ENCODE assay signal across 9 mouse cellular contexts in genomic region chr12:73534591-73534990, GRCm38 (mm10). TPM values are rescaled to one million over a fixed set of nuclear protein-coding genes. Genes with fewer than 3 reads are reported as not detected.
A peak's percentile ranks its signal among the peaks of the same experiment; 100 is the strongest.
DNase-seq lines count a peak whose midpoint lies in the region; ATAC-seq lines count a peak whose summit lies in the region.
"Had no signal": no experiment of that assay in that cellular context is flagged by ENCODE, and none has a peak within 500 bp of the region (broad histone marks: within the 10 kb centered on the region; RNA-seq: fewer than 3 reads in every experiment).

No protein-coding gene starts in this region.

- H3K27me3 ChIP-seq in neural tube, embryonic 15.5 days (replicated peaks) = no peaks in the 10 kb centered on the region
- H3K27me3 ChIP-seq in liver, embryonic 11.5 days (replicated peaks; ENCODE audit: control insufficient read depth, insufficient read depth, low read length) = 0 out of 2 replicates have a peak, but pooled peaks cover 2% of the 10 kb centered on the region

- no peaks in the 10 kb centered on the region for H3K9me3 ChIP-seq in neural tube, embryonic 15.5 days (replicated peaks)
- H3K9me3 ChIP-seq in liver, embryonic 11.5 days (ENCODE audit: control insufficient read depth, low read length) = no peaks in the 10 kb centered on the region

- no peak overlapping the region for H3K27ac ChIP-seq in neural tube, embryonic 15.5 days (replicated peaks)
- no peak overlapping the region for H3K27ac ChIP-seq in liver, embryonic 11.5 days (ENCODE audit: low read depth, low read length)

- DNase-seq in adrenal gland, adult (ENCODE audit: inconsistent age in 2 of 2, low spot score in 1 of 2) = peak; percentile 40 to 86
- DNase-seq in adrenal gland, adult 8-10 months = no peak
- DNase-seq in neural tube, embryonic 10.5 days (ENCODE audit: extremely low spot score, low spot score) = peak; percentile 72
- peak; percentile 70 to 76 for DNase-seq in cerebellum, postnatal 14 days
- peak; percentile 54 for DNase-seq in liver, embryonic 11.5 days (ENCODE audit: low spot score)
- peak; percentile 66 for DNase-seq in right cerebral cortex, postnatal 14 days

- H3K4me2 ChIP-seq in neural tube, embryonic 15.5 days = no peak overlapping the region
- no peak overlapping the region for H3K4me2 ChIP-seq in liver, embryonic 11.5 days

- no peak overlapping the region for H3K4me3 ChIP-seq in neural tube, embryonic 15.5 days (replicated peaks)
- no peak overlapping the region for H3K4me3 ChIP-seq in liver, embryonic 11.5 days (ENCODE audit: low read depth, low read length)

- whole genome bisulfite sequencing in neural tube, embryonic 15.5 days = 14% methylated on average over 9 of the region's 9 CpGs
- WGBS in liver, embryonic 11.5 days = 11% methylated on average over 9 of the region's 9 CpGs

- H3K36me3 ChIP-seq in neural tube, embryonic 15.5 days = no peaks in the 10 kb centered on the region
- no peaks in the 10 kb centered on the region for H3K36me3 ChIP-seq in liver, embryonic 11.5 days (ENCODE audit: control insufficient read depth, insufficient read depth, low read length)

- H3K4me1 ChIP-seq in neural tube, embryonic 15.5 days = 0 out of 2 replicates have a peak, but pooled peaks cover 2% of the 10 kb centered on the region
- H3K4me1 ChIP-seq in liver, embryonic 11.5 days (replicated peaks; ENCODE audit: control insufficient read depth, insufficient read depth, low read length) = no peaks in the 10 kb centered on the region; the same call in 1 of the 2 replicates

- no peak for ATAC-seq in neural tube, embryonic 15.5 days (ENCODE audit: low FRiP score)
- ATAC-seq in inflammation-experienced regulatory T-cells, adult 6 months = peak; percentile 67
- ATAC-seq in liver, embryonic 11.5 days (replicated peaks; ENCODE audit: low FRiP score) = no peak

- H3K9ac ChIP-seq in neural tube, embryonic 15.5 days (replicated peaks) = no peak overlapping the region
- H3K9ac ChIP-seq in liver, embryonic 11.5 days (ENCODE audit: low read depth, low read length) = no peak overlapping the region

RNA-seq across cellular contexts. Expression of gene Tmem30b, which starts 11.6 kb away (rescaled TPM):
- total RNA-seq in adrenal gland, adult 8-10 months (2022) = under 1 TPM in 1 of 4 experiments, not detected in 3; 0.09 TPM
- 0.52 and 5.4 TPM in 2 replicates for polyA plus RNA-seq in neural tube, embryonic 15.5 days (2015; fragmentation: Nextera tagmentation; extraction: Ambion mirVana)
- polyA plus RNA-seq in inflammation-experienced regulatory T-cells, adult 6 months (2017; shearing (Covaris generic)) = under 1 TPM in 2 of 3 experiments, not detected in 1; 0.15 to 0.18 TPM
- polyA plus RNA-seq in liver, embryonic 11.5 days (2014; fragmentation: Nextera tagmentation; extraction: Ambion mirVana) = 0.58 and 0.94 TPM in 2 replicates
- polyA plus RNA-seq: C2C12 had no signal

RNA-seq across cellular contexts. Expression of gene Prkch, which starts 50.0 kb away (rescaled TPM):
- total RNA-seq in adrenal gland, adult 8-10 months (2022) = 10 to 100 TPM; 11.8 to 20.1 (median 17.1) TPM
- 9.2 and 15.5 TPM in 2 replicates for polyA plus RNA-seq in neural tube, embryonic 15.5 days (2015; fragmentation: Nextera tagmentation; extraction: Ambion mirVana)
- polyA plus RNA-seq in inflammation-experienced regulatory T-cells, adult 6 months (2017; shearing (Covaris generic)) = 10 to 100 TPM; 70.6 to 96.5 (median 76.2) TPM
- polyA plus RNA-seq in liver, embryonic 11.5 days (2014; fragmentation: Nextera tagmentation; extraction: Ambion mirVana) = 5.7 and 6.4 TPM in 2 replicates
